Mouse (Mus musculus): ENCODE results near the gene Zbtb46. TPM values are rescaled to one million over a fixed set of nuclear protein-coding genes. Genes with fewer than 3 reads are reported as not detected.

Zbtb46 gene
- total RNA-seq, 2 experiments from 2014 or later = 14.3 to 16.9 TPM

DNA sequence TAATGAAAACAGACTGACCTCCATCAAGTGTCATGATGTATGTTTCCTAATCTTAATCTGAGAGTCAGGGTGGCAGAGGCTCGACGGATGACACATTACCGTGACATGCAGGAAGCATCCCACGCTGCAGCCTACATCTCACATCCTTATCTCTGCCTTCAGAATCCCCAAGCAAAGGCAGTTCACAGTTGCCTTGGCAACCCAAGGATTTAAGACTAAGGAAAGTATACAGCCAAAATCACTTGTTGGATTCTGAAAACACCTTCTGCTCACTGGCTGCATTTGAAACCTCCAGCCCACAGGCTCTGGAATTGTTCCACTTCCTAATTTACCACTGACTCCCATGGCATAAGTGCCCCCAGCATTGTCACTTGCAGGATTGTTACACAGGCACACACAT, 38.8 kb downstream of the Zbtb46 start:
- intact Hi-C loops (cut with DNase I) = no loop called here
- DNase-seq (ENCODE audit: low spot score in 2 of 2) = peak; percentile 65 to 84

DNA sequence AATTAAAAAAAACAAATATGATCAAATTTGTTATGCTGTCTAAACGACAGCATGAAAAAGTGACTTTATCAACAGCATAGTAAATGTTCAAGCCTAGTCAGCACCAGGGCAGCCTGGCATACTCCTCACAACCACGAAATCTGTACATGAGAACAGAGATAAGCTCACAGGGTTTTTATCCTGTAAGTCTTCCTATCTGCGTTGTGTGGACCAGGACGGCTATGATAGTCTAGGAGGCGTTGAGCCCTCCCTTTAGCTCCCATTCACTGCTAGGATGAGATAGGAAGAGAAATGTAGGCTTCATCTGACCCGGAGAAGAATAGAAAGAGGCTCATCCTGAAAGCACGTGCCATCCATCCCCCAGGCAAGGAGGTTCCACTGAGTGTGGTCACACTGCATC, 39.9 kb downstream of the Zbtb46 start:
- intact Hi-C loops (cut with DNase I) = no loop called here
- DNase-seq (ENCODE audit: low spot score in 2 of 2) = no peak

DNA sequence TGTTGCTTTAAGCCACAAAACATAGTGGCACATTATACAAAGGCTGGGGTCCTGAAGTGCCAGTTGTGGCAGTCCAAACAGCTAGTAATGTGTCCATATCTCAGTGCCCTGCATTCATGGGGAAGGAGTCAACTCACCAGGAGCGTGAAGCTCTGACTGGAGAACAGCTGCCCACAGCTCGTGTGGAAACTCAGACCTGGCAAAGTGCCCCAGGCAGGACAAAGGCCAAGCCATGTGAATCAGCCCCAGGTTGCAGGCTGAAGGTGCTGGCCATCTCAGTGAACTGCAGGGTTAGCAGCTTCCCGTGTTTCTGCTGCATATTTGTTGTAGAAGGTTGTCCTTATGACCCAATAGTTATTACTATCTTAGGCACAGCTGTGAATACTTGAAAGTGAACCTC, 43.3 kb downstream of the Zbtb46 start:
- no peak for DNase-seq (ENCODE audit: low spot score in 2 of 2)
- intact Hi-C loops (cut with DNase I) = no loop called here

DNA sequence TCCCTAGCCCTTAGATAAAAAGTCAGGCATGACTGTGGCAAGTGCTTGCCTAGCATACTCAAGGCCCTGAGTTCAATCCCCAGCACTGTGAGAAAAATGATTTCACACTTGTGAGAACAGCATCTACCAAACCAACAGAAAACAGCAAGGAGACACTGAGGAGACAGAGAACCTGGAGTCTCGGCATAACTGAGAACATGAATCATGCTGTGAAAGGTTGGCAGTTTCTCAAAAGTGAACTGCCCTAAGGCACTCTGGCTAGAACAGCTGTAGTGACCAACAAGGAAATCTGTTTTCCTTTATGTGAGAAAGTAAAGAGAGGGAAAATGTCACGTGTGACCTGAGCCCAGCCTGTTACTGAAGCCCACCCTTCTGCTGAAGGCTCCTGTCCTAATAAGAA, 46.1 kb downstream of the Zbtb46 start:
- intact Hi-C loops (cut with DNase I) = loop anchor here (5.0 kb wide), 2 partner anchors 44 to 84 kb away; partner anchors contain the start of genes Tpd52l2 and Zbtb46
- no peak for DNase-seq (ENCODE audit: low spot score in 2 of 2)

DNA sequence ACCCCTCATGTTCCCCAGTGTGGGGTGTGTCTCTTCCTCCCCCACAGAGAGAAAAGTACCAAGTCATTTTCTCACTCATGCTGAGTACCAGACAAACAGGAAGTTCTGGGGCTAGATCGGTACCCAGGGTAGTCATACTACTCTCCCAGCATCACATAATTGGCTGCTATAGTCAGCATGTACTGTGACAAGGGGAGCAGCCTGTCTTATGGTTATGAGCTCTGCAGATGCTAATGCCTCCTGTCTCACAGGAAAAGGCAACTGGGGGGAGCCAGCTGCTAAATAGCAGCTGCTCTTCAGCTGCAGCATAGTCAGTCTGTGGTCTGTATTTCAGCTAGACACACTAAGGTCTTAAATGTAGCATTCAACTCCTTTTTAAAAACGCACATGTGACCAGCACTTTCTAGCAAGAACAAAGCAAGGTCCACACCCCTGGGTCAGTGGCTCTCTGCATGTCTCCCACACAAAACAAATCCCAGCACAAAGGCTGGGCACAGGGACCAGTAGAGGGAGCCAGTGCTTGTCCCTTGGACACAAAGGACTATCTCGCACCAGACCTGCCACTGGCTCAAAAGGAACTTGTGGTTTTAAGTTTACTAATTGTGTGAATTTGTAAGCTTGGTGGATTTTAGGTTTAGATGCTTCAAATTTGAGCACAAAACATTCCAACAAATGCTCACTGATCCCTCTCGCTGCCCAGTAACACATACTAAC, 48.3 kb downstream of the Zbtb46 start:
- DNase-seq (ENCODE audit: low spot score in 2 of 2) = peak; percentile 45 to 72
- intact Hi-C loops (cut with DNase I) = loop anchor here (5.0 kb wide), 2 partner anchors 46 to 86 kb away; partner anchors contain the start of genes Tpd52l2 and Zbtb46

DNA sequence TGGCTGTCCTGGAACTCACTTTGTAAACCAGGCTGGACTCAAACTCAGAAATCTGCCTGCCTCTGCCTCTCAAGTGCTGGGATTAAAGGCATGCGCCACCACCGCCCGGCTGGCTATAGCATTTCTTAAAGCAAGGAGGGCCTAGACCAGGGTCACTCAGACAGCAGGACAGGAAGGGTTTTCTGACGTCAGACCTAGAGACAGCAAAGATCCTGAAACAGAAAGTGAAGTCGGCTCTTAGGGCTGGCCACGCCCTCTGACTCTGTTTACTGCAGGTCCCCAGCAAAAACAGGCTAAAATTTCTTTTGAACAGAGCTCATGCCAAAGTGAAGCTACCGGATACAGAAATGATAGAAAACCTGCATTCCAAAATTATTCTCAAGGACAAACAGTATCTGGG, 49.6 kb downstream of the Zbtb46 start:
- intact Hi-C loops (cut with DNase I) = loop anchor here (5.0 kb wide), 2 partner anchors 48 to 88 kb away; partner anchors contain the start of genes Tpd52l2 and Zbtb46
- DNase-seq (ENCODE audit: low spot score in 2 of 2) = no peak

DNA sequence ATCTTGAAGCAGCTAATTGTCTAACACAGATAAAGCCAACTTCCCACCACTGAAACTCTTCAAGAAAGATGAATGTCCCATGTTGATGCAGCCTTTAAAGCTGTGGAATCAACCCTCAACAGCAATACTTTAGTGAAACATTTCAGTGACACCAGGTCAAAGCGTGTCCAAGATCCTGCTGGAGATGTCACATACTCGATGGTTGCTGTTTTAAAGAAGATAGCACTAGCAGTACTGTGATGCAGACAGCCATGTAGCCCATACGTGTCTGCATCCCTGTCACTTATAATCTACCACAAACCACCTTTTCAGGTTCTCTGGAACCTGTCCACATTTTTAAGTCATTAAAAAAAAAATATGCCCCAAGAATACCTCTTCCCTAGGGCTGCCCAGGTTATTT, 55.5 kb downstream of the Zbtb46 start:
- intact Hi-C loops (cut with DNase I) = no loop called here
- DNase-seq (ENCODE audit: low spot score in 2 of 2) = no peak

DNA sequence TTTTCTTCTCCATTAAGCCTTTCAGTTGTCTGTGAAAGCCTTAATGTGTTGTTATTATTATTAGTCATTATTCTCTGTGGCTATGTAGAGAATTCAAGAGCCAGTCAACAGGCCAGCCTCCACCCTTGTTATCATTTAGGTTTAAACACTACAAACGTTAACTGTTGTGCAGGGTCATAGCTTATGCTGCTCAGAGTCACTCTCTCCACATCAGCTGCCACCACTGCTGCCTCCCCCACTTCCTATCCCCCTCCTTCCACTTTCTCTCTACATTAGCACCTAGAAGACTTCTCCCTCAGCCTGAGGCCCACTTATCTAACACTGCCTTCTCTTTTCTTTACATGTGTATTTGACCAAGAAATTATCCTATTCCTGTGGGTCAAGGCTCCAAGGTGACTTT, 57.7 kb downstream of the Zbtb46 start:
- DNase-seq (ENCODE audit: low spot score in 2 of 2) = no peak
- intact Hi-C loops (cut with DNase I) = no loop called here

DNA sequence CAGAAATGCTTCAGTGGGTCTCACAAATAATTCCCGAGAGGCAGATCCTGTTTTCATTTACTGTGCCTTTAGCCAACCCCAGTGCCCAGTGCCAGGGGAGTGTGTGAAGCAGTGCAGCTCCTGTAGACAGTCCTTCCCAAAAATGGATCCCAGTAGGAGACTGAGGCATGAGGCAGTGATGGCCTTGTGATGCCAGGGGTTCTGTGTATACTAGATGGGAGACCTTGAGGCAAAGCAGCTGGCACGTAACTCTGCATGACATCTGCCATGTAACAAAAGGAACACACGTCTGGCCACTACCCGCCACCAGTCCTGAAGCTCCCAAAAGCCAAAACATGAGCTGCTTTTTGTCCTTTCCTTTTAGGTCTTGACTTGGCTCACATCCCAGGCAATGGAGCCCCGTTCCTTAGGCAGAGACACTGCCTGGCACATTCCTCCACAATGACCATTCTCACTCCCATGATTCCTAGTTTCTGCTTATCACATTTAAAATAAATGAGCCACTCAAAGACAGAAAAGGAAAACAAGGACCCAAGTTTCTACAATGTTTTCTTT, 61.9 kb downstream of the Zbtb46 start:
- intact Hi-C loops (cut with DNase I) = no loop called here
- no peak for DNase-seq (ENCODE audit: low spot score in 2 of 2)

DNA sequence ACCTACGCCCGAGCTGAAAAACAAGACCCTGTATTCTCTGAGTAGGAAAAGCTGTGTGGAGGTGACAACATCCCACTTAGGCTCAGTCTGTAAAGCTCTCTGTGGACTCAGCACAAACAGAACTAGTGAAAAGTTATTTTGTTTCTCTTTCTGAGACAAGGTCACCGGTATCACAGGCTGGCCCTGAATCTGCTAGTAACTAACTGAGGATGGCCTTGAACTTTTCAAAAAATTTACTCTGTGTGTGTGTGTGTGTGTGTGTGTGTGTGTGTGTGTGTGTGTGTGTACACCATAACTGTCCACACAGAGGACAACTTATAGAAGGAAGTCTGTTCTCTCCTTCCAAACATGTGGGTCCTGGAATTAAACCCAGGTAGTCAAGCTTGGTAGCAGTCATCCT, 65.1 kb downstream of the Zbtb46 start:
- DNase-seq (ENCODE audit: low spot score in 2 of 2) = no peak
- intact Hi-C loops (cut with DNase I) = loop anchor here (5.0 kb wide), 2 partner anchors 103 to 183 kb away; partner anchors contain the start of gene Tpd52l2

DNA sequence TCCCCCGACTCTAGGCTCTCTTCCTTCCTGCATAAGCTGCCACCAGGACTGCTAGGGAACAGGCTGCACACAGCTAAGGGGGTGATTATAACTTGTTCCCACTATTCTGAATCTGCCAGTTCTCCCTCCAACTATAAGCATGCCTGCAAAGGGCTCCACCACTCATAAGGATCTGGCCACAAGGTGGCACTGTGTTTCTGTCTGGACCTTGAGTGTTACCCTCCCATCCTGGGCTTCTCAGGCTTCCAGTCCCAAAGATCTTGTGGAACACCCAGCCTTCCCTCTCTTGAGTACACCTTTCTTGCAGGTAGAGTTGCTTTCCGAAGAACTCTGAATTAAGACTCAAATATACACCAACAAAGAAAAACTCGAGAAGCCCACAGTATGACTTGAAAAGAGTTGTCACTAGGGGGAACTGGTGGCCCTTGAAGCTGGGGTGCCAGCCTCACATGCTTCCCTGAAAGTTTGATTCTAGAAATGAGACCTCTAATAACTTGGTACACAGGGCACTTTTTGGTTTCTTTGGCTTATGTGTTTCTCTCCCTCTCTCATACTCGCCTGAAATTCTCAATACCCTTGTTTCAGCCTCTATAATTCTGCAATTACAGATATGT, 66.5 kb downstream of the Zbtb46 start:
- DNase-seq (ENCODE audit: low spot score in 2 of 2) = peak; percentile 86 to 92
- intact Hi-C loops (cut with DNase I) = loop anchor here (5.0 kb wide), 2 partner anchors 105 to 185 kb away; partner anchors contain the start of gene Tpd52l2

DNA sequence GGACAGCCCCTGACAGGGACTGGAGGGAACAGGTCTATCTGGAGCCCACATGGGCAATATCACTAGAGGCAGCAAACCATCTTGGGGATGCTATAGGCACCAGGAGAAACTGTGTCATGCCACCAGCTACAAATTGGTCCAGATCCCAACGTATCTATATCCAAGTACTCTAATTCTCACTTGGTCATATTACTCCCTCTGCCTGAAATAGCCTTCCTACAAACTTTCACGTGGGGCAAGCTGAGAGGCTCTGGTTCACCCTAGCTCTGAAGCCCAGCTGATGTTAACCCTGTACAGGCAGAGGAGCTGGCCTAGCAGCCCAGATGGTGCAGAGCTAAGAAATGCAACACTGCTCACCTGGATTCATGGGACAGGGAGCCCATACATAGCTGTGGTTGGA, 67.7 kb downstream of the Zbtb46 start:
- no peak for DNase-seq (ENCODE audit: low spot score in 2 of 2)
- intact Hi-C loops (cut with DNase I) = loop anchor here (5.0 kb wide), 2 partner anchors 106 to 186 kb away; partner anchors contain the start of gene Tpd52l2

DNA sequence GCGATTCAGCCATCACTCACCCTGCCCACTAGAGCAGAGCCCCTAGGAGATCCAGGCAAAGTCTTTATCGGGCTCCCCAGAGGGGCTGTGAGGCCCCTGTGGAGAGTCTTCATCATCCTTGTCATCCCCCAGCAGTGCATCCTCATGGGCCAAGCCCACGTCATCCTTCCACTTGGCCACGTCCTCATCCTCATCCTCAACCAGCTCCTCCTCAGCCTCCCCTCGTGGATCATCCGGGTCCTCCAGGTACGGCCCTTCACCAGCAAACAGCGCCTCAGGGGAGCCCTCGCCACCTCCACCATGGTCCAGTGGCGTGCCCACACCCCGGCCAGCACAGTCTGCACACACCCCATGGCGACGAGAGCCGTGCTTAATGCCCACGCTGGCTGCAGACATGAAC, 68.2 kb downstream of the Zbtb46 start:
- no peak for DNase-seq (ENCODE audit: low spot score in 2 of 2)
- intact Hi-C loops (cut with DNase I) = loop anchor here (5.0 kb wide), 2 partner anchors 106 to 186 kb away; partner anchors contain the start of gene Tpd52l2

DNA sequence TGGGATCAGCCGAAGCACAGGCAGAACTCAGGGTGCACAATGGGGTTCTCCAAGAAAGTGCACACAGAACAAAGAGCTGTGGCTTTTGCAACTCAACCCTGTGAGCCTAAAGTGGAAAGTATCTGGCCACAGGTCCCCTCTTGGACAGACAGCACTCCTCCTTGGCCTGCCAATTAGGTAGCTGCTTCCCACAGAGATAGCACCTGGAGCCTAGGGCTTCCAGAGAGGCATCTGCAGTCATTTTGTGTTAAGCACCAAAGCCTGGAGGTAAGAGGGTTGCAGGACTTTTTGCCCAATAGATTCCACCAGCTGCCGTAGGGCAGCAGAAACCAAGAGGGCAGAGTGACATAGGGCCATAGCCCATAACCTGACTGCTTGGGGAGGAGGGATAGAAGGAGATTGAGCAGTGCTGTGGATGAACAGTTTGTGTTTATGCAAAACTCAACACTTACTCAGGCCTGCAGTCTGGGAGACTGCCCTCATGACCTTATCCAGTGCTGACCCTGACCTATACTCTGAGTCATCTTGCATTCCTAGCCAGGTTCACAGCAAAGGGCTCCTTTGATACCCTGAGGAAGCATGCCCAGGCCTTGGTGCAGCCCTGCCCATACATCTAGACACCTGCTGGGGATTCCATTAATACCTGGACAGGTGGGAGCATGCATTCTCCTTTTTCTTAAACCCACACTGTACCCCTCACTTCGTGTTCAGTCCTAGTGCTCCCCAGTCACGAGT, 68.9 kb downstream of the Zbtb46 start:
- intact Hi-C loops (cut with DNase I) = loop anchor here (5.0 kb wide), 2 partner anchors 107 to 187 kb away; partner anchors contain the start of gene Tpd52l2

DNA sequence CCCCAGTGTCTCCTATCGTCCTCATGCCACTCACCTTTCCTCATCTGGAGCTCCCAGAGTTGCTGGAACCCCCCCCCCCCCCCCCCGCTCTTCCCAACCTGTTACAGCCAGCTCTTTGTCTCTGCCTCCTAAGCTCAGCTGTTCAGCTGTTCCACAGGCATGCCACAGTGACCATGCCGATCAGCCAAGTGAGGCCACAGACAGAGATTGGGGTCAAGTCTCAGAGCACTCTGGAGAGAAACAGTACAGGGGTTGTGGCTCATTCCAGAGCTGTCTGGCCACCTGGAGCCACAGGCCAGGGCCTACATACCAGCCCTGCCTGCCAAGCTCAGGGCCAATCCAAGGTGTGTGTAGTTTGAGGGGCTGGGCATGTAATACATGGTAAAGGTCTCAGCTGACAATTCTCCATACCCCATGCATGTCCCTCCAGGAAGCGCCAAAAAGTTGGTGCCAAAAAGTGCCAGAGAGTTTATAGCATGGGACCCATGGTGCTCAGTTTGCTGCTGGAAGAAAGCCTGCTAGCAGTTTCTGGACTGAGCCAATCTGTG, 72.5 kb downstream of the Zbtb46 start:
- intact Hi-C loops (cut with DNase I) = no loop called here
- no peak for DNase-seq (ENCODE audit: low spot score in 2 of 2)

More for the DNA sequence above, 68.9 kb downstream of the Zbtb46 start:
- DNase-seq (ENCODE audit: low spot score in 2 of 2) = no peak

DNA sequence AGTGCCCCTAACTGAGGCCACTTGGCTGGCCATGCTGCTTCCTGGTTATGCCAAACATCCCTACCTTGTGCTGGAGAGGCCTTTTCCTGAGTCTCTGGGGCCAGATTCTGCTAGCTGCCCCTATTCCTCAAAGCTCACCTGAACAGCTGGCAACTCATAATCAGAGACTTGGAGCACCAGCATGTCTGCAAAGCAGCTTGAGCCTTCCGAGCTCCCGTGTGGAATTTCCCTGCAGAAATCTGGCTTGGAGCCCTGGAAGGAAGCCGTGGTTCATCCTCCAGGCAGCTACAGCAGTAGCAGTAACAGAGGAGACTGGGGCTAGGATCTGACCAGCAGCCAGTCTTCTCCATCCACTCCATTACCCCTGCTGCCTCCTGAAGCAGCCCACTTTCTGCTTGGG, 73.3 kb downstream of the Zbtb46 start:
- intact Hi-C loops (cut with DNase I) = no loop called here
- peak; percentile 59 to 71 for DNase-seq (ENCODE audit: low spot score in 2 of 2)

DNA sequence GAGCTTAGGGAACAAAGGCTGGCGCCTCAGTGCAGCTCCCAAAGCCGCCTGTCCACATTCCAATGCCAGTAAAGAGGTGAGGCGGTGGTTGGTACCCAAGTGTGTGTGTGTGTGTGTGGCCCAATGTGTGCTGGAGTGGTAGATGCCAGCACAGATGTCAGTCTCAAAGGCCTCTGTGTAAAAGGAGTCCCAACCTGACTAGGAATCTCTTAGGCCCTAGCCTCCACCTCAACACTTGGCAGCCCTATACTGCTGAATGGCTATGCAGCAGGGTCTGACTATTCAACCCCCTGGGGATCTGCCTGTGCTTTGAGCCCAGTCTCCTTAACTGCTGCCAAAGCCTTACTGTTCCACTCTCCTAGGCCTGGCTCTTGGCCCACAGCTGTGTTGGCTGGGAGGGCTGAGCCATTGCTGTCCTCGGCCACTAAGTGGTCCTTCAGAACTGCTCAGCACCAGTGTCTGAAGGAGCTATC, 74.3 kb downstream of the Zbtb46 start:
- intact Hi-C loops (cut with DNase I) = no loop called here
- peak in 1 of 2 experiments; percentile 40 for DNase-seq (ENCODE audit: low spot score in 2 of 2)

DNA sequence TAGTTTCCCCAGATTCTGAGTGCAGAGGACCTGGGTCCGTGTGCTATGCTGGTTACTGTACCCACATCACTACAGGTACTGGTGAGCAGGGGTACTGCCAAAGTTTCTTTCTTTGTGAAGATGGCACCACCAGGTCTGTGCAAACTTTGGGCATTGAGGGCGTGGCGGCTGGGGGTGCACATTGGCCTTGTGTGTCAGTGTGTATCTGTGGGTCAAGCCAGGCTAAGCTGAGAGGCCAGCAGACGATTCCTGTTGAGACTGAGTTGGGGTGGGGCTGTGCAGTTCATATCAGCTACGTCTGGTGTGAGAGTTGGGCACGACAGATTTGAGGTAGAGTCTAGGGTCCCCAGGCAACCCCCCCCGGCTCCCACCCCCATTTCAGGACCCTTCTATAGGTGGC, 74.8 kb downstream of the Zbtb46 start:
- intact Hi-C loops (cut with DNase I) = no loop called here
- DNase-seq (ENCODE audit: low spot score in 2 of 2) = no peak

DNA sequence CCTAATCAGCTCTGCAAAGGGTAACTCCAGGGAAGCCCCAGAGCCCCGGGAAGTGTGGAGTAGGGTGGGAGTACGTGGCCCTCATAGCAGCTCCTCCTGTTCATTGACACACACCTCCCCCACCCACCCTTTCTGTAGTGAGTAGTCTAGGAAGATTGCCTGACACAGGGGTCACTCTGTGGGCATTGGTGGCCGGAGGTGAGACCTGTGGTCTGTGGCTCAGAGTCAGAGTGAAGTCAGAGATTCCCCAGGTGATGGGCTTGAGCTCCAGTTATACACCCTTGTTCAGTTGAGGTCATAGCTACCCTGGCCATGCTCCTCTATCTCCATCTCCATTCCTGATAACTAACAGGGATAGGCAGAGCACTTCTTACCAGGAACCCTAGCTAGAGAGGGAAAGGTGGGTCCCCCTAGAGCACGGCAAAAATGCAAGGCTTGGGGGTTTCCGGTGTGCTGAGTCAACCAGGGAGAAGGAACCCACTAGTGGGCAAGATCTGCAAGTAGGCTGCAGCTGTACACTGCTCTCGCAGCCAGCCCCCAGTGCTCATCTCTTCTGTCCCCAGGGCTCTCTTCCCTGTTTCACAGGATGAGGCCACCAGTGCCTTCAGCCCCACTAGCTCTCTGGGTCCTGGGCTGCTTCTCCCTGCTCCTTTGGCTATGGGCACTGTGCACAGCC, 77.5 kb downstream of the Zbtb46 start:
- intact Hi-C loops (cut with DNase I) = no loop called here
- DNase-seq (ENCODE audit: low spot score in 2 of 2) = no peak
